Mouse (Mus musculus): ENCODE data around the gene Fancg.

DNA sequence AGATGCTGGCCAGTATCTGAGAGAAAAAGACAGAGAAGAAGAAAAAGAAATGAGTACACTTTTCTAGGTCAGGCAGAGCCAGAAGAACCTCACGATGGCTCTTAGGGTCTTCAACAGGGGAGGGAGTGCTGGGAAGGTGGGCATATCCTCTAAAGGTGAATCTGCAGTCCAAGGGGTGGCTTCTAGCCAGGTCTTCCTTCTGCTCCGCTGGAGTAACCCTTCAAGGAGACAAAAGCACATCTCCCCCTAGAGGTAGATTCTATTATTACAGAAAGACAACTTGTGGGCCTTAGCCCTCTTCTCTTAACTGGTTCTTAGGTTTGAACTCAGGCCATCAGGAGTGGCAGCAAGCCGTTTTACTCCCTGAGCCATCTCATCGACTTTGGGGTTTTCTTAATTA is 42.3 kb upstream of the Fancg start:
- TF ChIP-seq CTCF (IDR thresholded peaks at IDR 0.05; ENCODE audit: extremely low read depth, insufficient read depth, insufficient read length, insufficient replicate concordance): no peak
- no peak for TF ChIP-seq POLR2A (IDR thresholded peaks at IDR 0.05; ENCODE audit: low read depth, low read length)
